Mouse (Mus musculus) thymus, adult 2 months (tissue): ENCODE data around the gene Thnsl1. TPM values are rescaled to one million over a fixed set of nuclear protein-coding genes. Genes with fewer than 3 reads are reported as not detected.

Experiments used
- DNase-seq: peaks from one replicate; pipeline ENCODE4 v3.0.0; 2021
- H3K27ac ChIP-seq: fragments of 200-500 bp; 2 replicates; pipeline ENCODE4 v1.5.1; 2012; ENCODE audit warnings: low read length, control low read depth; ENCODE audit not compliant: control insufficient read depth, insufficient read depth
- H3K27me3 ChIP-seq: fragments of 200-500 bp; 2 replicates; pipeline ENCODE4 v1.6.1; 2012; ENCODE audit warnings: mild to moderate bottlenecking, low read length, moderate library complexity, mixed read lengths; ENCODE audit not compliant: control insufficient read depth, insufficient read depth
- H3K36me3 ChIP-seq: fragments of 200-500 bp; 2 replicates; pipeline ENCODE4 v1.6.1; 2012; ENCODE audit warnings: mild to moderate bottlenecking, low read length, moderate library complexity; ENCODE audit not compliant: control insufficient read depth, insufficient read depth
- H3K4me1 ChIP-seq: fragments of 200-500 bp; replicated peaks from 2 replicates; pipeline ENCODE4 v1.6.1; 2012; ENCODE audit warnings: low read length; ENCODE audit not compliant: control insufficient read depth, insufficient read depth
- H3K4me3 ChIP-seq: fragments of 200-500 bp; 2 replicates; pipeline ENCODE4 v1.5.1; 2012; ENCODE audit warnings: mild to moderate bottlenecking, low read length, control low read depth, moderate library complexity; ENCODE audit not compliant: control insufficient read depth, insufficient read depth
- CTCF ChIP-seq: fragments of 200-500 bp; IDR thresholded peaks from 2 replicates; pipeline ENCODE4 v1.5.1; 2012; ENCODE audit warnings: mild to moderate bottlenecking, control low read depth, low read length, moderate library complexity, borderline replicate concordance; ENCODE audit not compliant: control insufficient read depth, poor library complexity, insufficient read depth; ENCODE audit errors: extremely low read depth
- POLR2A ChIP-seq: fragments of 200-500 bp; IDR thresholded peaks from 2 replicates; pipeline ENCODE4 v1.6.1; 2012; ENCODE audit warnings: mild to moderate bottlenecking, low read length, control low read depth, moderate library complexity; ENCODE audit not compliant: control insufficient read depth, poor library complexity, insufficient read depth; ENCODE audit errors: extremely low read depth
- WGBS: fragments of 180-500 bp; shearing (Covaris S2); methylation state at CpG from one replicate; pipeline ENCODE4 v1.1.7; 2018; 5-methylcytosine and 5-hydroxymethylcytosine counted together
- polyA plus RNA-seq: library from polyadenylated mRNA; depleted of rRNA; stranded (reverse); fragments of >200 nt; gene quantifications from 2 replicates; pipeline ENCODE4 v1.2.3, GENCODE M21; 2012

Thnsl1 gene
- polyA plus RNA-seq, 1 experiment = 3.0 TPM

DNA sequence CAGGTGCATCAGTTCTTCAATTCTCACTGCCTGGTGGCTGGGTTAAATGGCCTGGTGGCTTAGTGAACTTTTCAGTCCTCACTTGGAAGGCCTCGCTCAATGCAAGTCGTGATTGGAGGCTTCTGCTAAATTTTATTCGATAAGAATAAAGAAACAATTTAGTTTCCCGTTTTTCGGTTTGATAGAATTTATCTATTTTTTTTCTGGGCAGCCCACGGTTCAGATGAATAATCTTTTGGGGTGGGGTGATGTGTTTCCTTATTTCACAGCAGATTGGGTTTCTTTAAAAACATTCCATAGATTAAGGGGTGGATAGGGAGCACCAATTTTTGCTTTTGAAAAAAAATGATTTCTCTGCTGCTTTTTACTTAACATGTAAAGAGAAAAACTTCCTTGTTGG lies 754 bp downstream of the Thnsl1 start:
- DNase-seq = no peak
- TF ChIP-seq CTCF (no peak), POLR2A (no peak)
- Histone ChIP-seq H3K27me3 (no peaks in the 10 kb centered on the region), H3K27ac (no peak overlapping the region), H3K4me3 (peak overlapping the region; percentile 91), H3K4me1 (peaks cover 5% of the 10 kb centered on the region), H3K36me3 (no peaks in the 10 kb centered on the region)
- 42% methylated on average over 6 of the region's 6 CpGs for WGBS

DNA sequence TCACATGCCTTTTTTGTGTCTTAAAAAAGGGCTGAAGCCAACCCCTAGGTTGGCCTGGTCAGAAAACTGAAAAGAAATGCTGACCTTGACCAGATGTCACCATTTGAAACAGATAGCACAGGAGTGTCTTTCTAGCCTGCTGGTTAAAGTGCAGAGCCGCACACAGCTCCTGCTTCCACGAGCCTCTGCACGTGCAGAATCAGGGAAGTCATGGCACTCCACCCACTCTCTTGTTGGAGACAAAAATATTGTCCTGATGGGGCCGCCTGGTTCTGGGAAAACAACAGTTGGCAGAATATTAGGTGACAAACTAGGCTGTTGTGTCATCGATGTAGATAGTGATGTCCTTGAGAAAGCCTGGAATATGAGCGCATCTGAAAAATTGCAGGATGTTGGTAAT lies 5.8 kb downstream of the Thnsl1 start:
- Histone ChIP-seq H3K4me1 (peaks cover 9% of the 10 kb centered on the region), H3K4me3 (no peak overlapping the region), H3K27ac (no peak overlapping the region), H3K27me3 (no peaks in the 10 kb centered on the region), H3K36me3 (no peaks in the 10 kb centered on the region)
- no peak for TF ChIP-seq POLR2A
- TF ChIP-seq CTCF = no peak
- WGBS = 94% methylated on average over 6 of the region's 6 CpGs
- DNase-seq = no peak

DNA sequence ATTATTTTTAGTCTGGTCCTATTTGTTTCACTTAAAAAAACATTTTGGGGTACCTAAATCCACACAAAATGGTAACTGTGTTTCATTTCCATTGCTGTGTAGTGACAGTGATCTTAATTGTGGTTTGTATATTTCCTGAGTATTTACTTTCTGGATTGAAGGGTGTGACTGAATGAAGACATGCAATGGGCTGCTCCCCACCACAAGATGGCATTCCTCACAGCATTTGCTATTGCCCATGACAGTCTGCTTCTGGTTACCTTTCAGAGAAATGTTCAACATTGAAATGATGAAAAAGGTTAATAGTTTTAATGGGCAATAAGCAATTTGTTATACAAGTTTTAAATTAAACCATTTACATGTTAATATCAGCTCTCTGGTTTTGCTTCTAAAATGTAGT lies 8.8 kb downstream of the Thnsl1 start:
- H3K36me3 ChIP-seq = no peaks in the 10 kb centered on the region
- H3K4me3 ChIP-seq = no peak overlapping the region
- peaks cover 9% of the 10 kb centered on the region for H3K4me1 ChIP-seq
- no peak for DNase-seq
- H3K27ac ChIP-seq = no peak overlapping the region
- TF ChIP-seq POLR2A (no peak), CTCF (no peak)
- H3K27me3 ChIP-seq = no peaks in the 10 kb centered on the region

DNA sequence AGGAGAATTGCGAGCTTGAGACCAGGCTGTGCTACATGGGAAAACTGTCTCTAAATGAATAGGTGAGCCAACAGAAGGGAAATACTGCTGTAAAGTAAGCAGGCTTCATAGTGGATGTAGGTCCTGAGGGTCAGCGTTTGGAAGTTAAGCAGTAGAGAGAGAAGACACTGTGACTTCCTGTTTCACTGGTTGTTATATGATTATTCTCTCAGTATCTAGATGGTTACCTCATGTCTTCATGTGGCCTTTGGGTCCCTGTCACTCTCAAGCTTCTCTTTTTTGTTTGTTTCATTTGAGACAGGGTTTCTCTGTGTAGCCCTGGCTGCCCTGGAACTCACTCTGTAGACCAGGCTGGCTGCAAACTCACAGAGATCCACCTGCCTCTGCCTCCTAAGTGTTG lies 9.8 kb downstream of the Thnsl1 start:
- WGBS = 92% methylated on average over 2 of the region's 2 CpGs
- Histone ChIP-seq H3K36me3 (no peaks in the 10 kb centered on the region), H3K27me3 (no peaks in the 10 kb centered on the region), H3K4me3 (no peak overlapping the region), H3K27ac (no peak overlapping the region), H3K4me1 (peaks cover 9% of the 10 kb centered on the region)
- DNase-seq = no peak
- TF ChIP-seq POLR2A (no peak), CTCF (no peak)

DNA sequence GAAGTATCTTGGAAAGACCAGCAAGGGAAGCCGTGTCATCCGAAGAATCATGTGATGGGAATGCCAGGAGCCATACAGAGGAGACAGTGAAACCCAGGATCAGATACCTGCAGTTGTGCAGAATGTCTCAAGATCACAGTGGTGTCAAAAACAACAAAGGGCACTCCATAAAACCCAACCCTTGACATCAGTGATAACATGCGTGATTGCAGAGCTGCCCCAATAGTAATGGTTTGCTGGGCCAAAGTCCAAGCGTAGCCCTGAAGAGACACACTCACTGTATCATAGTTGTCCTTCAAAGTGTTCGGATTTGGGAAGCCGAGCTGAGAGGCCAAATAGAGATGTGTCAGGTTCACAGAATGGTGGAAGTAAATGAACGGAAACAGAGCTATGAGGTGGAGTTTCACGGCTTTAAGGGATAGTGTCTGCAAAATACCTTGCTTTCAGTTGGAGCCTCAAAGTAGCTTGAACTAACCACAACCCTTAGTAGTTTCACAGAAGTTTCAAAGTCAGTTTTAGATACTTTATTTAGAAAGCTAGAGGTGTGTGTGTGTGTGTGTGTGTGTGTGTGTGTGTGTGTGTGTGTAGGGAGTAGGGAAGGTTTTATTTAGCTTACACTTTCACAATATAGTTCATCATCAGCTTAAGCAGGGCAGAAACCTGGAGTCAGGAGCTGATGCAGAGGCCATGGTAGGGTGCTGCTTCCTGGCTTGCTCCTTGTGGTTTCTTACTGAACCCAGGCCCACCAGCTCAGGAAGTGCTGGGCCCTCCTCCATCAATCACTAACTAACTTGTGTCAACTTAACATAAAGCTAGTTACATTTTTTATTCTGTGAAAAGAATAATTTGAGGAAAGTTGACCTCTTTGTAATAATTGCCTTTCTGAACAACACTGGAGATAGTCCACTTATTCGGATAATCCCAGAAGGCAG lies 17.2 kb downstream of the Thnsl1 start:
- 47% methylated on average over 9 of the region's 9 CpGs for WGBS
- peak; percentile 14 for DNase-seq
- Histone ChIP-seq H3K36me3 (no peaks in the 10 kb centered on the region), H3K27me3 (no peaks in the 10 kb centered on the region), H3K4me1 (peaks cover 16% of the 10 kb centered on the region), H3K27ac (peak overlapping the region; percentile 68), H3K4me3 (no peak overlapping the region)
- TF ChIP-seq POLR2A (no peak), CTCF (no peak)

DNA sequence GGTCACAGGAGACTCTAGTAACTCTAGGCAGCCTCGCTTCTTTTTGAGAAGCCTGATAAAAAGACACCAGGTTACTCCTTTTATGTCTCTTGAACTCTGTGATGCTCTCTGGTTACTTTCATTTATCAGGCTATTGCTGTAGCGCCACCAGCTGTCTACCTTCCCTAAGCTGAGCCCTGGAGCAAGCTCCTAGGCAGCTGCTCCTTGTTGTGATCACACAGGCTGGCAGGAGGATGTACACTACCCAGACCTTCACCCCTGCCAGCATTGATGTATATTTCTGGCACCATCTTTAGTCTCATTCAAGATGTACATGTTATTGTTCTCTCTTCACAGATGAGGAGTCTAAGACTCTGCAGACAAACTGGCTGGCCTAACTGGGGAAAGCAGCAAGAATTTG lies 24.8 kb downstream of the Thnsl1 start:
- Histone ChIP-seq H3K27ac (no peak overlapping the region), H3K27me3 (no peaks in the 10 kb centered on the region), H3K4me1 (no peaks in the 10 kb centered on the region), H3K36me3 (no peaks in the 10 kb centered on the region), H3K4me3 (no peak overlapping the region)
- TF ChIP-seq POLR2A = no peak
- no peak for TF ChIP-seq CTCF
- 18% methylated on average over 2 of the region's 2 CpGs for WGBS
- no peak for DNase-seq

DNA sequence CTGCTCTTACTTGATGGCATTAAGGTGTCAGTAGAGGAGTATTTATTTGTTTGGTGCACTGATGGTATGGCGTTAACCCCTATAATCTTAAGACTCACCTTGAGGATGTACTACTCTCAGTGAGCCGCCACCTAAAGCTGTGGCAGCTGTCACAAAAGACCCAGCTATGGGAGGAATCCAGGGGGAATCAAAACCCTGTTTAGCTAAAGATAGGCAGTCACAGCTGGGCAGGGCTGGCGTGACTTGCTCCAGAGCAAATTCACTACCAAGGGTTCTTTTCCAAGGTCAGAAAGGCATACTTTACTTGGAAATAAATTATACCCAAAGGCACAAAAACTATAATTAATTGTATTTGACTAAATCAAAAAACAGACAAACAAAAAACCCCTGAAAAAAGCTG lies 25.6 kb downstream of the Thnsl1 start:
- TF ChIP-seq POLR2A (no peak), CTCF (no peak)
- H3K27ac ChIP-seq = no peak overlapping the region
- WGBS = 97% methylated on average over 3 of the region's 3 CpGs
- no peaks in the 10 kb centered on the region for H3K36me3 ChIP-seq
- DNase-seq = no peak
- H3K27me3 ChIP-seq = no peaks in the 10 kb centered on the region
- H3K4me3 ChIP-seq = no peak overlapping the region
- H3K4me1 ChIP-seq = no peaks in the 10 kb centered on the region
